Mouse (Mus musculus): ENCODE data around the gene Cyb5rl. TPM values are rescaled to one million over a fixed set of nuclear protein-coding genes. Genes with fewer than 3 reads are reported as not detected.

Cyb5rl gene
- polyA plus RNA-seq, 1 experiment from 2014 or later, result 1.8 TPM

DNA sequence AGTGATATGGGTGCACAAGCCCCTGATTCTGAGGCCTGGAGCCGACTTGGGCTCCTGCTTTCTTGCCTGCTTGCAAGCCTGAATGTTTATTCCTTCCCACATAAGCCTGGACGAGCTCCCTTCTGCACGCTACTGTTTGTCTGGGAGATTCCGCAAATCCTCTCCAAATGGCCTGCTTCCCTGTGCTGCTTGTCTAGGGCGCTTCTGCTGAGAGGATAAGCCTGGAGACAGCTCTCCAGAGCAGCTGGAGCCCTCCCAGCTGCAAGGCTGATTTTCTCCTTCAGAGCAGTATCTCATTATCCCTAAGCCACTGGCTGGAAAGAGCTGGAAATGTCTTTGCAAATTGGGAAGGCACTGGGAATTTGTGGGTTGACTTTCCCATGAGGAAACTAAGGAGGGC lies 8.7 kb downstream of the Cyb5rl start:
- no peak overlapping the region for H3K27ac ChIP-seq (ENCODE audit: low read length)
- no peaks in the 10 kb centered on the region for H3K4me1 ChIP-seq (ENCODE audit: control insufficient read depth, low read depth, low read length)
- H3K9ac ChIP-seq (ENCODE audit: low read depth, low read length), result no peak overlapping the region
- no peaks in the 10 kb centered on the region for H3K9me3 ChIP-seq (replicated peaks; ENCODE audit: control insufficient read depth, low read length)
- no peak overlapping the region for H3K4me2 ChIP-seq (ENCODE audit: low read depth, low read length)
- 68% methylated on average over 5 of the region's 5 CpGs for WGBS (ENCODE audit: insufficient replicate concordance)
- no peaks in the 10 kb centered on the region for H3K36me3 ChIP-seq (ENCODE audit: control insufficient read depth, insufficient read depth)
- no peaks in the 10 kb centered on the region for H3K27me3 ChIP-seq (ENCODE audit: control insufficient read depth, insufficient read depth, low read depth, low read length)
- no peak for ATAC-seq (ENCODE audit: low read depth)
- no peak overlapping the region for H3K4me3 ChIP-seq (ENCODE audit: low read depth, low read length)

DNA sequence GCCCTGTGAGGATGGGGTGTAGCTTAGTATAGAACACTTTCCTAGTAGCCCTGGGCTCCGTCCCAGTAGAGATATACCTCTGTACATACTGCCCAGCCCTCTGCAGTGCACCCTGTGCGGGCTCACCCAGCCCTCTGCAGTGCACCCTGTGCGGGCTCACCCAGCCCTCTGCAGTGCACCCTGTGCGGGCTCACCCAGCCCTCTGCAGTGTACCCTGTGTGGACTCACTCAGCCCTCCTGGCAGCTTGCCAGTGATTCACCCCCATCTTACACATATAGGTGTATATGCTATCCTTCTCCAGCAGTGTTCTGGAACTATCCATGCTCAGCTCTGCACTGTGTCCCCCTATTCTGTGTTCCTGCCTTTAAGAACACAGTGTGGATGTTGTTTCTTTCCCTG lies 12.1 kb downstream of the Cyb5rl start:
- Histone ChIP-seq H3K9me3 (replicated peaks; ENCODE audit: control insufficient read depth, low read length) (no peaks in the 10 kb centered on the region), H3K36me3 (ENCODE audit: control insufficient read depth, insufficient read depth) (no peaks in the 10 kb centered on the region), H3K4me2 (ENCODE audit: low read depth, low read length) (no peak overlapping the region), H3K4me1 (ENCODE audit: control insufficient read depth, low read depth, low read length) (no peaks in the 10 kb centered on the region), H3K9ac (ENCODE audit: low read depth, low read length) (no peak overlapping the region), H3K4me3 (ENCODE audit: low read depth, low read length) (no peak overlapping the region), H3K27ac (ENCODE audit: low read length) (no peak overlapping the region), H3K27me3 (ENCODE audit: control insufficient read depth, insufficient read depth, low read depth, low read length) (no peaks in the 10 kb centered on the region)
- ATAC-seq (ENCODE audit: low read depth), result no peak
- WGBS (ENCODE audit: insufficient replicate concordance), result 69% methylated on average over 4 of the region's 4 CpGs

DNA sequence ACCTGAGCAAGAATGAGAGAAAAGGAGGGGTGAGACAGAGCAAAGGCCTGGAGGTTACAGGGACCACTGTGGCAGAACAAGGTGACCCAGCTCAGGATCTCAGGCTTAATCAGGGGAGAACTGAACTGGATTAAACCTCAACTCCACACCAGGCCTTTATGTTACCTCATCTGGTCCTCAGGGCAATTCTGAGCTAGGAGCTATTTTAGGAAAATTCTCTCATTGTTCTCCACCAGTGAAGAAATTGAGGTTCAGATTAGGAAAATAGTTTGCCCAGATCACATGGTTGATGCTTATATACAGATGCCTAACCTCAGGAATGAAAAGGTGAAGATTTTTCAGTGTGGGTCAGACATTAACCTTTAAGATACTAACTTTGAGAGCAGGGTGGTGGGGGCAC lies 12.9 kb downstream of the Cyb5rl start:
- H3K4me2 ChIP-seq (ENCODE audit: low read depth, low read length), result no peak overlapping the region
- no peaks in the 10 kb centered on the region for H3K9me3 ChIP-seq (replicated peaks; ENCODE audit: control insufficient read depth, low read length)
- H3K4me3 ChIP-seq (ENCODE audit: low read depth, low read length), result no peak overlapping the region
- no peaks in the 10 kb centered on the region for H3K27me3 ChIP-seq (ENCODE audit: control insufficient read depth, insufficient read depth, low read depth, low read length)
- H3K9ac ChIP-seq (ENCODE audit: low read depth, low read length), result no peak overlapping the region
- no peak for ATAC-seq (ENCODE audit: low read depth)
- H3K4me1 ChIP-seq (ENCODE audit: control insufficient read depth, low read depth, low read length), result no peaks in the 10 kb centered on the region
- H3K36me3 ChIP-seq (ENCODE audit: control insufficient read depth, insufficient read depth), result no peaks in the 10 kb centered on the region
- H3K27ac ChIP-seq (ENCODE audit: low read length), result no peak overlapping the region

DNA sequence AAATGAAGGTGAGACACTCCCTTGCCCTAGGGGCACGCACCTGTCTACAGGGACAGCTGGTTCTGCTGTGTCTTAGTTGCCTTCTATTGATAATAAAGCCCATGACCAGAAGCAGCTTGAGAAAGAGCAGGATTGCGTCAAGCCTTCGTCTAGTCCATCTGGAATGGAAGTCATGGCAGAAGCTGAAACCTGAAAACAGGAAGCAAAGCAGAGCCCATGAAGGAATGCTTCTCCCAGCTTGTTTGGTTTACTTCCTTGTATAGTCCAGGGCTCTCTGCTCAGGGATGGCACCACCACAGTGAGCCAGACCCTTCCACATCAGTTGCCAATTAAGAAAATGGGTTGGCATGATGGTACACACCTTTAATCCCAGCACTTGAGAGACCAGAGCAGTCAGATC lies 15.4 kb downstream of the Cyb5rl start:
- 74% methylated on average over 3 of the region's 3 CpGs for WGBS (ENCODE audit: insufficient replicate concordance)

DNA sequence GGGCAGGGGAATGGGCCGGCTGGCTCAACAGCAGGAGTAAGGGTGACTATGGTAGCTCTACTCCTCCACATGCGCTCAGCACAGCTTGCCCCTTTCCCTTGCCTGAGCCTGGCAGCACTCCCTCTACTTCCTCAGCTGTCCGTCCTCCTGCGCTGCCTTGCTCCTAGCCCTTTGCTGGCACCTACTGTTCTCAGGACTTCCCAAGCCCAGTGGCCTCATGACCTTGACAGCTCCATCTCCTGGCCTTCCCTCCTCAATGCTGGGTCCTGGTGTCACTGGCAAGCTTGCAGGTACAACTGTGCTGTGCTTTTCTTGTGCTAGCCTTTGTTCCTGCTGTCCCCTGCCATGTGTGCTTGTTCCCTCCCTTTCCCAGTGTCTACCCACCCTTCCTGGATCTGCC lies 16.3 kb downstream of the Cyb5rl start:
- Histone ChIP-seq H3K9me3 (replicated peaks; ENCODE audit: control insufficient read depth, low read length) (no peaks in the 10 kb centered on the region), H3K27me3 (ENCODE audit: control insufficient read depth, insufficient read depth, low read depth, low read length) (no peaks in the 10 kb centered on the region), H3K9ac (ENCODE audit: low read depth, low read length) (no peak overlapping the region), H3K4me3 (ENCODE audit: low read depth, low read length) (no peak overlapping the region), H3K4me1 (ENCODE audit: control insufficient read depth, low read depth, low read length) (no peaks in the 10 kb centered on the region), H3K36me3 (ENCODE audit: control insufficient read depth, insufficient read depth) (no peaks in the 10 kb centered on the region), H3K27ac (ENCODE audit: low read length) (no peak overlapping the region), H3K4me2 (ENCODE audit: low read depth, low read length) (no peak overlapping the region)
- 74% methylated on average over 4 of the region's 4 CpGs for WGBS (ENCODE audit: insufficient replicate concordance)
- no peak for ATAC-seq (ENCODE audit: low read depth)

More for the DNA sequence above, 15.4 kb downstream of the Cyb5rl start:
- no peaks in the 10 kb centered on the region for H3K4me1 ChIP-seq (ENCODE audit: control insufficient read depth, low read depth, low read length)
- H3K4me3 ChIP-seq (ENCODE audit: low read depth, low read length), result no peak overlapping the region
- no peak overlapping the region for H3K4me2 ChIP-seq (ENCODE audit: low read depth, low read length)
- no peaks in the 10 kb centered on the region for H3K36me3 ChIP-seq (ENCODE audit: control insufficient read depth, insufficient read depth)
- H3K27ac ChIP-seq (ENCODE audit: low read length), result no peak overlapping the region
- H3K27me3 ChIP-seq (ENCODE audit: control insufficient read depth, insufficient read depth, low read depth, low read length), result no peaks in the 10 kb centered on the region
- no peaks in the 10 kb centered on the region for H3K9me3 ChIP-seq (replicated peaks; ENCODE audit: control insufficient read depth, low read length)
- no peak for ATAC-seq (ENCODE audit: low read depth)
- no peak overlapping the region for H3K9ac ChIP-seq (ENCODE audit: low read depth, low read length)

DNA sequence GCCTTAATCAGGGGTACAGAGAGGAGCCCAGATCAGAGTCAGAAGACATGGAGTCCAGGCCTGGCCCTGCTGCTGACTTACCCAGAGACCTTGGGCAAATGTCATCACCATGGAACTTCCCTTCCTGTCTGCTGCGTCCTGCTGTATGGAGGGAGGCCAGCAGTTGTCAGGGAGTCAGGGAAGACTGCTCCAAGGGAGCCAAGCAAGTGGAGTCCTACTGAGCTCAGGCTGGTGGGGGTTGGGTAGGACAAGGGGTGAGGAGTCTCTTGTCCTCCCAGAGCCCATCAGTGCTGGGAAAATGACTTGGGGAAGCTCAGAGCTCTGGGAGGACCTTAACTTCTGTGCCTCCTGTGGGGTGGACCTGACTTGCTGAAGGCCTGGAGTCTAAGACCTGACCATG lies 17.6 kb downstream of the Cyb5rl start:
- Histone ChIP-seq H3K36me3 (ENCODE audit: control insufficient read depth, insufficient read depth) (no peaks in the 10 kb centered on the region), H3K27ac (ENCODE audit: low read length) (no peak overlapping the region), H3K27me3 (ENCODE audit: control insufficient read depth, insufficient read depth, low read depth, low read length) (no peaks in the 10 kb centered on the region), H3K4me2 (ENCODE audit: low read depth, low read length) (no peak overlapping the region), H3K4me1 (ENCODE audit: control insufficient read depth, low read depth, low read length) (no peaks in the 10 kb centered on the region), H3K9ac (ENCODE audit: low read depth, low read length) (no peak overlapping the region), H3K4me3 (ENCODE audit: low read depth, low read length) (no peak overlapping the region), H3K9me3 (replicated peaks; ENCODE audit: control insufficient read depth, low read length) (no peaks in the 10 kb centered on the region)
- no peak for ATAC-seq (ENCODE audit: low read depth)
- WGBS (ENCODE audit: insufficient replicate concordance), result 56% methylated on average over 1 of the region's 1 CpGs

DNA sequence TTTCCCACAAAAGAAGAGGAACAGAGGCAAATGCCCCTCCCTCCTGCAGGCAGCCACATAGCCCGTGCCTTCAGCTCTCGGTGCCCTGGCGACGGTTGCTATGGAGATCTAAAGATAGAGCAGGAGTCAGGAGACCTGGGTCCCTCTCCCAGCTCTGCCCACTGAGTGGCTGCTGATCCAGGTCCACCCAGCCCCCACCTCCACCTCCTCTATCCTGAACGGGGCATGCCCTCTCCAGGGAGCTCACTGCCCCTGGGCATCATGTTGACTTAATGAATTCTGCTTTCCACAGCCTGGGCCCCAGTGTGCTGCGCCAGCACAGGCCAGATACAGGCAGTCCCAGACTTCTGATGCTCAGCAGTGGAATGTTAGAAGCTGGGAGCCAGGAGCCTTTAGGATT lies 18.1 kb downstream of the Cyb5rl start:
- no peak for ATAC-seq (ENCODE audit: low read depth)
- Histone ChIP-seq H3K9ac (ENCODE audit: low read depth, low read length) (no peak overlapping the region), H3K27me3 (ENCODE audit: control insufficient read depth, insufficient read depth, low read depth, low read length) (no peaks in the 10 kb centered on the region), H3K4me3 (ENCODE audit: low read depth, low read length) (no peak overlapping the region), H3K4me2 (ENCODE audit: low read depth, low read length) (no peak overlapping the region), H3K36me3 (ENCODE audit: control insufficient read depth, insufficient read depth) (no peaks in the 10 kb centered on the region), H3K27ac (ENCODE audit: low read length) (no peak overlapping the region), H3K9me3 (replicated peaks; ENCODE audit: control insufficient read depth, low read length) (no peaks in the 10 kb centered on the region), H3K4me1 (ENCODE audit: control insufficient read depth, low read depth, low read length) (no peaks in the 10 kb centered on the region)
- WGBS (ENCODE audit: insufficient replicate concordance), result 44% methylated on average over 6 of the region's 6 CpGs

DNA sequence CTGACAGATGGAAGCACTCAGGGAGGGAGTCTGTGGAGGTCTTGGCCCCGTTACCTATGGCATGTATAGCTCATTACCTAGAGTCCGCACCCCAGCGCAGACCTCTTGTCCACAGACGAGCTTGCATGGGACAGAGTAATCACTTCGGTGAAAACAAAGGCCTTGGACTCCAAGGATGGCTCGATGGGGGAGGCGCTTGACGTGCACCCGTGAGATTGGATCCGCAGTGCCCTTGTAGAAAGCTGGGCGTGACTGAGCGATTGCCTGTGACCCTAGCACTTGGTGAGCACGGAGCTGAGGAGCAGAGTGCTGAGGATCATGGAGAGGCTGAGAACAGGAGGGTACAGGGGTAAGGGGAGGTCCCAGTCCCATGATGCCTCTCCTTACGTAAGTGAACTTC lies 24.9 kb downstream of the Cyb5rl start:
- no peaks in the 10 kb centered on the region for H3K27me3 ChIP-seq (ENCODE audit: control insufficient read depth, insufficient read depth, low read depth, low read length)
- H3K27ac ChIP-seq (ENCODE audit: low read length), result no peak overlapping the region
- H3K4me1 ChIP-seq (ENCODE audit: control insufficient read depth, low read depth, low read length), result no peaks in the 10 kb centered on the region; the same call in 1 of the 2 replicates
- 72% methylated on average over 14 of the region's 14 CpGs for WGBS (ENCODE audit: insufficient replicate concordance)
- no peak overlapping the region for H3K4me3 ChIP-seq (ENCODE audit: low read depth, low read length)
- no peak overlapping the region for H3K9ac ChIP-seq (ENCODE audit: low read depth, low read length)
- H3K9me3 ChIP-seq (replicated peaks; ENCODE audit: control insufficient read depth, low read length), result no peaks in the 10 kb centered on the region
- H3K36me3 ChIP-seq (ENCODE audit: control insufficient read depth, insufficient read depth), result no peaks in the 10 kb centered on the region
- H3K4me2 ChIP-seq (ENCODE audit: low read depth, low read length), result no peak overlapping the region
- ATAC-seq (ENCODE audit: low read depth), result no peak

DNA sequence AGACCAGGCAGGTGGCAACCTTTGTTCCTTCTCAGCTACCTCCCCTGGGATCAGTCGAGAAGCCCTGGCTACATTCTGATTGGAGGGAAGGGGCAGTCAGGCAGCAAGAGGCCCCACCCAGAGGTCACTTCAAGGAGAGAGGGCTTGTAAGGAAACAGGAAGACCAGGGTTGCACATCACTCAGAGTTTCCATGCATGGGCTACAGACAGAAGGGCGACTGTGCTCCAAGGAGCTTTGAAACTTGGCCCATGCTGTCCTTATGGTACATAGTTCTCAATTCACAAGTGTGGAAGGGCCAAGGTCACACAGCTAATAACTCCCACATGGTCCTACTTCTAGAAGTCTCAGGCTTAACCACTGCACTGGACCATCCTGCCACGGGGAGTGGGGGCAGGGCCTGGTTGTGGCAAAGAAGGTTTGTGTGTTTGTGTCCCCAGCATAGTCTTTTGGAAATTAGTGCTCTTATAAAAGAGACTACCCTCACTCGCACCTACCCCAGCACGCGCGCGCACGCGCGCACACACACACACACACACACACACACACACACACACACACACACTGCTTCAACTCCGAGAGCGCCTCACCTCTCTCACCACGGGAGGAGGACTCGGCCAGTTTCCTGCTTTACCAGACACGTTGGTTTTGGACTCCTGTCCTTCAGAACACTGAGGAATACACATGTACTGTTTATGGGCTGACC lies 27.8 kb downstream of the Cyb5rl start:
- Histone ChIP-seq H3K4me3 (ENCODE audit: low read depth, low read length) (no peak overlapping the region), H3K27ac (ENCODE audit: low read length) (no peak overlapping the region), H3K4me1 (ENCODE audit: control insufficient read depth, low read depth, low read length) (no peaks in the 10 kb centered on the region; the same call in 1 of the 2 replicates), H3K36me3 (ENCODE audit: control insufficient read depth, insufficient read depth) (no peaks in the 10 kb centered on the region), H3K9ac (ENCODE audit: low read depth, low read length) (no peak overlapping the region), H3K9me3 (replicated peaks; ENCODE audit: control insufficient read depth, low read length) (no peaks in the 10 kb centered on the region), H3K27me3 (ENCODE audit: control insufficient read depth, insufficient read depth, low read depth, low read length) (no peaks in the 10 kb centered on the region), H3K4me2 (ENCODE audit: low read depth, low read length) (no peak overlapping the region)
- no peak for ATAC-seq (ENCODE audit: low read depth)
- WGBS (ENCODE audit: insufficient replicate concordance), result 68% methylated on average over 16 of the region's 16 CpGs

Measured in liver, embryonic 16.5 days (tissue).